Mouse (Mus musculus): ENCODE measurements at regions not wholly inside any gene's neighbourhood (a gene's known extent, or its start where the extent isn't known, plus 50 kb on each side); places are given as distances from the start of the nearest gene placed in this dataset.

DNA sequence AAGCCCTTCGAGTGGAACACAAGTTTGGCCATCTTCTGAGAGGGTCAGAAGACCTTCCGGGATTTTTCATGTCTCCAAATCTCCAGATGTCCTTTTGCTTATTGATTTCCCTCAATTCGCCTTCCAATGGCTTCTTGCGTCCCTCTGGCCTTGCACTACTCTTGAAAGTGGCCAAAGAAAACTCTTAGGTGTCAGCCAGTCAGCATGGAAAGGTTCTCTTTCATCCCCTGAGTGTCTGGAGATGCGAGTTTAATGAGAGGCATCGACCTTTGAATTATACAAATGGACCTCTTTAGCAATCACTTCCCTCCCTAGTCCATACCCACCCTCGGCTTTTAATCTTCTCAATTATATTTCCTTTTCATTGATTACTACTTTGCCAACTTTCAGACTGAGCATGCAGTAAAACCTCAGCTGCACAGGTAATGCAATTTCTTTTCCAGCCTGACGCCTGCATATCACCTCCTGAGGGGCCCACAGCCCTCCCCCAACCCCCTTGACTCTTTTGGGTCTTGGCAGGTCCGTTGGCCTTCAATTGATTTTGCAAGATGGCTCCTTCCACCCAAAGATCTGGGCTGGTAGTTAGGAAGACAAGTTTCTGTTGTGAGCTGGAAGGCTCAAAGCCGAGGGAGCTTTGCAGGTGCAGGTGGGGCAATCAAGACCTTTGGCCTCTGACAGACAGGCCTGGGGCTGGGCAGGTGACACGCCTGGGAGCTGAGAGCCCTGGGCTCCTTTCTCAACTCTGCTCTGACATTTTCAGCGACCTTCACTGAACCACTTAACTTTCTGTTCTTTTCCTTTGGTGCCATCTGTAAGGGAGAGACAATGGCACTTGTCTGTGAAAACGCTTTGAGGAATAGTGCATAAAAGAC, 461.8 kb downstream of the Ccdc171 start:
- H3K9me3 ChIP-seq (replicated peaks; ENCODE audit: insufficient read depth, low read length): no peaks in the 10 kb centered on the region

GRCm38 (mm10) chr4:83987846-83988245, 462.5 kb downstream of the Ccdc171 start:
- Histone ChIP-seq H3K27ac (ENCODE audit: control insufficient read depth, low read depth, low read length) (no peak overlapping the region), H3K9ac (ENCODE audit: control insufficient read depth, low read depth, low read length, poor library complexity, severe bottlenecking) (no peak overlapping the region)
- TF ChIP-seq POLR2AphosphoS5 (IDR thresholded peaks at IDR 0.05; ENCODE audit: borderline replicate concordance, low read depth, low read length) (no peak), NELFE (IDR thresholded peaks at IDR 0.05; ENCODE audit: low read depth, low read length) (no peak), MEF2A (IDR thresholded peaks at IDR 0.05; ENCODE audit: extremely low read depth, insufficient replicate concordance, low read depth, low read length, poor library complexity, severe bottlenecking) (no peak), ZNF384 (IDR thresholded peaks at IDR 0.05; ENCODE audit: low read depth, low read length) (no peak), MYB (IDR thresholded peaks at IDR 0.05; ENCODE audit: low read depth, low read length) (no peak), RAD21 (IDR thresholded peaks at IDR 0.05; ENCODE audit: low read depth, low read length) (no peak)

More for the DNA sequence above, 461.8 kb downstream of the Ccdc171 start:
- no peak for DNase-seq (ENCODE audit: low read depth, low spot score)
- no peak overlapping the region for H3K4me3 ChIP-seq (ENCODE audit: control insufficient read depth in 1 of 2, insufficient read depth in 1 of 2, low read depth in 2 of 2, low read length in 2 of 2)
- no peaks in the 10 kb centered on the region for H3K4me1 ChIP-seq (ENCODE audit: control insufficient read depth in 1 of 2, insufficient read depth in 2 of 2, low read length in 2 of 2)
- no peaks in the 10 kb centered on the region for H3K79me2 ChIP-seq (ENCODE audit: control insufficient read depth, insufficient read depth, low read length, poor library complexity)
- H3K27me3 ChIP-seq (ENCODE audit: control insufficient read depth in 1 of 2, insufficient read depth in 2 of 2, low read length in 2 of 2): no peaks in the 10 kb centered on the region
- H3K36me3 ChIP-seq (ENCODE audit: control insufficient read depth in 1 of 2, insufficient read depth in 2 of 2, low read length in 2 of 2): no peaks in the 10 kb centered on the region
- no peak overlapping the region for H3K27ac ChIP-seq (ENCODE audit: control insufficient read depth, low read depth, low read length)
- no peak overlapping the region for H3K9ac ChIP-seq (ENCODE audit: control insufficient read depth, low read depth, low read length, poor library complexity, severe bottlenecking)
- TF ChIP-seq SIN3A (IDR thresholded peaks at IDR 0.05; ENCODE audit: low read length) (no peak), USF2 (IDR thresholded peaks at IDR 0.05; ENCODE audit: borderline replicate concordance in 1 of 2, insufficient read depth in 1 of 2, low read depth in 1 of 2, low read length in 2 of 2) (no peak), POLR2A (IDR thresholded peaks at IDR 0.05; ENCODE audit: control insufficient read depth in 1 of 2, insufficient read depth in 1 of 2, low read depth in 1 of 2, low read length in 2 of 2, poor library complexity in 1 of 2) (no peak), UBTF (IDR thresholded peaks at IDR 0.05; ENCODE audit: borderline replicate concordance, insufficient read depth, low read depth, low read length) (no peak), POLR2AphosphoS2 (IDR thresholded peaks at IDR 0.05; ENCODE audit: low read length) (no peak), GATA1 (IDR thresholded peaks at IDR 0.05; ENCODE audit: low read depth, low read length) (no peak), KAT2A (conservative IDR thresholded peaks at IDR 0.05; ENCODE audit: low read depth, low read length) (no peak), E2F4 (IDR thresholded peaks at IDR 0.05; ENCODE audit: borderline replicate concordance, low read depth, low read length) (no peak), MEF2A (IDR thresholded peaks at IDR 0.05; ENCODE audit: extremely low read depth, insufficient replicate concordance, low read depth, low read length, poor library complexity, severe bottlenecking) (no peak), TAL1 (IDR thresholded peaks at IDR 0.05; ENCODE audit: low read length) (no peak), JUND (IDR thresholded peaks at IDR 0.05; ENCODE audit: low read depth, low read length) (no peak), CHD1 (IDR thresholded peaks at IDR 0.05; ENCODE audit: low read depth, low read length) (no peak), MAX (IDR thresholded peaks at IDR 0.05; ENCODE audit: low read length) (no peak), USF1 (IDR thresholded peaks at IDR 0.05; ENCODE audit: low read depth, low read length) (no peak), BHLHE40 (IDR thresholded peaks at IDR 0.05; ENCODE audit: borderline replicate concordance, low read depth, low read length) (no peak), MYB (IDR thresholded peaks at IDR 0.05; ENCODE audit: low read depth, low read length) (no peak), ETS1 (IDR thresholded peaks at IDR 0.05; ENCODE audit: low read depth, low read length) (no peak), NELFE (IDR thresholded peaks at IDR 0.05; ENCODE audit: low read depth, low read length) (no peak), ZC3H11A (IDR thresholded peaks at IDR 0.05; ENCODE audit: low read depth, low read length) (no peak)

More at GRCm38 (mm10) chr4:83987846-83988245, 462.5 kb downstream of the Ccdc171 start:
- Histone ChIP-seq H3K36me3 (ENCODE audit: control insufficient read depth in 1 of 2, insufficient read depth in 2 of 2, low read length in 2 of 2) (no peaks in the 10 kb centered on the region), H3K4me1 (ENCODE audit: control insufficient read depth in 1 of 2, insufficient read depth in 2 of 2, low read length in 2 of 2) (no peaks in the 10 kb centered on the region), H3K9me3 (replicated peaks; ENCODE audit: insufficient read depth, low read length) (no peaks in the 10 kb centered on the region), H3K27me3 (ENCODE audit: control insufficient read depth in 1 of 2, insufficient read depth in 2 of 2, low read length in 2 of 2) (no peaks in the 10 kb centered on the region), H3K79me2 (ENCODE audit: control insufficient read depth, insufficient read depth, low read length, poor library complexity) (no peaks in the 10 kb centered on the region), H3K4me3 (ENCODE audit: control insufficient read depth in 1 of 2, insufficient read depth in 1 of 2, low read depth in 2 of 2, low read length in 2 of 2) (no peak overlapping the region)
- no peak for DNase-seq (ENCODE audit: low read depth, low spot score)

All from MEL (cell line).